Mouse (Mus musculus) testis, postnatal 14 days (tissue): ENCODE results near the gene Tctn1.

Experiments
- DNase-seq: peaks from one replicate; pipeline ENCODE4 v3.0.0; 2021; ENCODE audit warnings: low spot score

Gene Tctn1

GRCm38 (mm10) chr5:122285767-122286150 lies 21.5 kb upstream of the Tctn1 start:
- DNase-seq, result no peak

- DNase-seq, result no peak
Observed at GRCm38 (mm10) chr5:122285029-122285766, 20.9 kb upstream of the Tctn1 start.

GRCm38 (mm10) chr5:122284183-122285028 lies 20.1 kb upstream of the Tctn1 start, which contains the start of gene Pptc7:
Pptc7 (plus strand) TSS chr5:122284365.
- peak; percentile 91 for DNase-seq

GRCm38 (mm10) chr5:122283828-122284182 lies 19.5 kb upstream of the Tctn1 start:
- no peak for DNase-seq

- no peak for DNase-seq
Observed at GRCm38 (mm10) chr5:122280827-122281462, 16.7 kb upstream of the Tctn1 start.

- no peak for DNase-seq
Observed at GRCm38 (mm10) chr5:122280422-122280826, 16.2 kb upstream of the Tctn1 start.

- DNase-seq, result no peak
Observed at GRCm38 (mm10) chr5:122279799-122280421, 15.7 kb upstream of the Tctn1 start.

GRCm38 (mm10) chr5:122278946-122279345 lies 14.7 kb upstream of the Tctn1 start:
- DNase-seq, result no peak

GRCm38 (mm10) chr5:122274785-122275184 lies 10.5 kb upstream of the Tctn1 start:
- DNase-seq, result peak; percentile 60

GRCm38 (mm10) chr5:122272821-122273220 lies 8.6 kb upstream of the Tctn1 start:
- DNase-seq, result no peak

- DNase-seq, result no peak
Observed at GRCm38 (mm10) chr5:122268858-122269604, 4.8 kb upstream of the Tctn1 start.

- DNase-seq, result no peak
Observed at GRCm38 (mm10) chr5:122267899-122268298, 3.6 kb upstream of the Tctn1 start.

- no peak for DNase-seq
Observed at GRCm38 (mm10) chr5:122267136-122267535, 2.9 kb upstream of the Tctn1 start.

GRCm38 (mm10) chr5:122265942-122266341 lies 1.7 kb upstream of the Tctn1 start:
- DNase-seq, result no peak

- no peak for DNase-seq
Observed at GRCm38 (mm10) chr5:122265187-122265586, 927 bp upstream of the Tctn1 start.

- no peak for DNase-seq
Observed at GRCm38 (mm10) chr5:122262104-122262503, 2.2 kb downstream of the Tctn1 start.

GRCm38 (mm10) chr5:122258027-122258741 lies 6.1 kb downstream of the Tctn1 start:
- no peak for DNase-seq

- no peak for DNase-seq
Observed at GRCm38 (mm10) chr5:122251895-122252606, 12.2 kb downstream of the Tctn1 start.

GRCm38 (mm10) chr5:122249281-122249680 lies 15.0 kb downstream of the Tctn1 start:
- no peak for DNase-seq

- no peak for DNase-seq
Observed at GRCm38 (mm10) chr5:122247934-122248333, 16.3 kb downstream of the Tctn1 start.
